Mouse (Mus musculus): ENCODE measurements around the gene Itga3. TPM values are rescaled to one million over a fixed set of nuclear protein-coding genes. Genes with fewer than 3 reads are reported as not detected.

Itga3 gene
- total RNA-seq, 2 experiments from 2014 or later, result 10.3 to 16.1 TPM

GRCm38 (mm10) chr11:95043060-95043459 is 33.5 kb downstream of the Itga3 start:
- Histone ChIP-seq H3K27ac (no peak overlapping the region), H3K4me3 (no peak overlapping the region)
- DNase-seq (ENCODE audit: low spot score in 2 of 2), result no peak
- TF ChIP-seq CTCF (conservative IDR thresholded peaks at IDR 0.05), result no peak

GRCm38 (mm10) chr11:95042096-95042495 is 34.5 kb downstream of the Itga3 start:
- DNase-seq (ENCODE audit: low spot score in 2 of 2), result peak; percentile 80 to 83
- TF ChIP-seq CTCF (conservative IDR thresholded peaks at IDR 0.05), result peak; percentile 94
- peak overlapping the region; percentile 86 for H3K27ac ChIP-seq

GRCm38 (mm10) chr11:95041139-95041609 is 35.4 kb downstream of the Itga3 start, which contains the start of gene Pdk2:
Gene Pdk2, minus strand, starts transcription at chr11:95041354.
- Histone ChIP-seq H3K27ac (peak within 1 kb of the TSS; percentile 95), H3K4me3 (peak within 1 kb of the TSS; percentile 94)
- DNase-seq (ENCODE audit: low spot score in 2 of 2), result peak; percentile 95 to 98
- TF ChIP-seq CTCF (conservative IDR thresholded peaks at IDR 0.05), result no peak

More at GRCm38 (mm10) chr11:95042096-95042495, 34.5 kb downstream of the Itga3 start:
- H3K4me3 ChIP-seq, result peak overlapping the region; percentile 94

- no peak for TF ChIP-seq CTCF (conservative IDR thresholded peaks at IDR 0.05)
- no peak for DNase-seq (ENCODE audit: low spot score in 2 of 2)
- Histone ChIP-seq H3K27ac (peak overlapping the region; percentile 95), H3K4me3 (peak overlapping the region; percentile 94)
Observed at GRCm38 (mm10) chr11:95040491-95041138, 36.0 kb downstream of the Itga3 start.

GRCm38 (mm10) chr11:95039766-95040165 is 36.8 kb downstream of the Itga3 start:
- no peak for DNase-seq (ENCODE audit: low spot score in 2 of 2)
- TF ChIP-seq CTCF (conservative IDR thresholded peaks at IDR 0.05), result no peak
- H3K4me3 ChIP-seq, result peak overlapping the region; percentile 94
- H3K27ac ChIP-seq, result peak overlapping the region; percentile 95

GRCm38 (mm10) chr11:95038818-95039655 is 37.6 kb downstream of the Itga3 start:
- no peak for DNase-seq (ENCODE audit: low spot score in 2 of 2)
- Histone ChIP-seq H3K4me3 (no peak overlapping the region), H3K27ac (peak overlapping the region; percentile 95)
- TF ChIP-seq CTCF (conservative IDR thresholded peaks at IDR 0.05), result no peak

- no peak for DNase-seq (ENCODE audit: low spot score in 2 of 2)
- Histone ChIP-seq H3K27ac (peak overlapping the region; percentile 95; the same call in 1 of the 2 replicates), H3K4me3 (no peak overlapping the region)
- no peak for TF ChIP-seq CTCF (conservative IDR thresholded peaks at IDR 0.05)
Observed at GRCm38 (mm10) chr11:95038156-95038817, 38.3 kb downstream of the Itga3 start.

- DNase-seq (ENCODE audit: low spot score in 2 of 2), result no peak
- Histone ChIP-seq H3K4me3 (no peak overlapping the region), H3K27ac (peak overlapping the region; percentile 95)
- no peak for TF ChIP-seq CTCF (conservative IDR thresholded peaks at IDR 0.05)
Observed at GRCm38 (mm10) chr11:95037306-95037705, 39.3 kb downstream of the Itga3 start.

- Histone ChIP-seq H3K4me3 (no peak overlapping the region), H3K27ac (peak overlapping the region; percentile 95; the same call in 1 of the 2 replicates)
- no peak for TF ChIP-seq CTCF (conservative IDR thresholded peaks at IDR 0.05)
- DNase-seq (ENCODE audit: low spot score in 2 of 2), result no peak
Observed at GRCm38 (mm10) chr11:95036521-95036920, 40.1 kb downstream of the Itga3 start.

- no peak overlapping the region for H3K4me3 ChIP-seq
- no peak for TF ChIP-seq CTCF (conservative IDR thresholded peaks at IDR 0.05)
- DNase-seq (ENCODE audit: low spot score in 2 of 2), result no peak
- H3K27ac ChIP-seq, result peak overlapping the region; percentile 23; the same call in 1 of the 2 replicates
Observed at GRCm38 (mm10) chr11:95034902-95035301, 41.7 kb downstream of the Itga3 start.

- no peak overlapping the region for H3K4me3 ChIP-seq
- no peak for TF ChIP-seq CTCF (conservative IDR thresholded peaks at IDR 0.05)
- DNase-seq (ENCODE audit: low spot score in 2 of 2), result no peak
- peak overlapping the region; percentile 68; the same call in 1 of the 2 replicates for H3K27ac ChIP-seq
Observed at GRCm38 (mm10) chr11:95033617-95034016, 43.0 kb downstream of the Itga3 start.

- DNase-seq (ENCODE audit: low spot score in 2 of 2), result no peak
- H3K4me3 ChIP-seq, result no peak overlapping the region
- H3K27ac ChIP-seq, result peak overlapping the region; percentile 68
- TF ChIP-seq CTCF (conservative IDR thresholded peaks at IDR 0.05), result no peak
Observed at GRCm38 (mm10) chr11:95032945-95033344, 43.7 kb downstream of the Itga3 start.

Data from layer of hippocampus, adult 2 months (tissue).